Mouse (Mus musculus): ENCODE data around the gene Ap1b1. TPM values are rescaled to one million over a fixed set of nuclear protein-coding genes. Genes with fewer than 3 reads are reported as not detected.

The Ap1b1 gene
- total RNA-seq (2021): 10 to 100 TPM; 56.5 to 58.9 TPM
- long read RNA-seq, experiment 1, full-length matches to known transcripts: 5 of 39 reads
- long read RNA-seq, experiment 1, partial matches to known transcripts: 33 of 39 reads
- long read RNA-seq, experiment 1, other reads (novel, unspliced or antisense): 1 of 39 reads
- long read RNA-seq, experiment 2, full-length matches to known transcripts: 14 of 25 reads
- long read RNA-seq, experiment 2, partial matches to known transcripts: 5 of 25 reads
- long read RNA-seq, experiment 2, other reads (novel, unspliced or antisense): 6 of 25 reads

DNA sequence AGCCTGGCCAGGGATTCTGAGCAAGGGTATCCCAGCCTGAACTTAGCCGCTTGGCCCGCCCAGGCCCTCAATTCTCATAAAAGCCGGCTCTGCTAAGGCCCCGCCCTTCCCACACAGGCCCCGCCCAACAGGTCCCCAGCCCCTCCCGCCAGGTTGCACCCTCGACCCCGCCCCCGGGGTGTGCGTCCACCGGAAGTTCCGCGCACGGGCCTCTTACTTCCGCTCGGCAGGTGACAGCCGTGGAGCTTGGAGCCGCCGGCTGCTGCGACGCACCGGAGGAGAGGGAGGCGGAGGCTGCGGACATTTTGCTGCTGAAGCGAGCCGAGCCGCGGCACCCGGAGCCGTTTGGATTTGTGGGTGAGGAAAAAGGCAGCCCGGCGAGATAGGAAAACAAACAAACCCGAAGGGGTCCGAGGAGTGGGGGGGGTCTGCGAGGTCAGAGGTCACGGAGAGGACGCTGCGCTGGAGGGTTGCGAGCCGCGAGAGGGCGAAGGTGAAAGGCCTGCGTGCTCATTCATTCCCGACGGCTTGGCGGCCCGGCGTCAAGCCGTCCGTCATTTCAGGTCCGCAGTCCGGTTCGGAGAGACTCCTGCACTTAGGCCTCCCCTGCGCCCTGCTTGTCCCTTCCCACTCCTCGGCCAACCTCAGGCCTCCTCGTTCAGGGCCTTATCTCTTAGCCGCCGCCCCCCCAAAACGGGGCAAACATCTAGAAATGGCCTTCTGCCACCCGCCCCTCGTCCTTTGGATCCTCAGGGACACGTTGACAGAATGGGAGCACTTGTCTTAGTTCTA, at the start of gene Ap1b1:
TSS of gene Ap1b1 (plus strand) at position 130 of the 792 bp plus-strand sequence.
- DNase-seq: peak; percentile 97

DNA sequence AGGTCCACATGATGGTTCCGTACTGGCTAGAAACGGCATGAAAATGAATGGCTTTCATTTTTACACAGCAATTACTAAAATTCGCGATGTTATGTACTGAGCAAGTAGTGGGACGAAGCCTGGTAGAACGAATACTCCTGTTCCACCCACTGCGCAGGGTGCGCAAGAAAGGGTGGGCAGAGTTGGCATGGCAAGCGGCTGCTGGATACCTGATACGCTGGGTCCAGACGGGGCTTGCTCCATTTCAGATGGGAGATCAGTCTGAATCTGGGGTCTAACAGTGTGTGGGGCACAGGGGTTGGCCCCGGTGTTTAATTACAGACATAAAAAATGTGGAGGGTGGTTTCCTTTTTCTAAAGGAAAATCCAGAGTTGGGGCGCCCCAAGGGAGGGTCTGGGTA, 40.1 kb upstream of the Ap1b1 start:
- DNase-seq: no peak

DNA sequence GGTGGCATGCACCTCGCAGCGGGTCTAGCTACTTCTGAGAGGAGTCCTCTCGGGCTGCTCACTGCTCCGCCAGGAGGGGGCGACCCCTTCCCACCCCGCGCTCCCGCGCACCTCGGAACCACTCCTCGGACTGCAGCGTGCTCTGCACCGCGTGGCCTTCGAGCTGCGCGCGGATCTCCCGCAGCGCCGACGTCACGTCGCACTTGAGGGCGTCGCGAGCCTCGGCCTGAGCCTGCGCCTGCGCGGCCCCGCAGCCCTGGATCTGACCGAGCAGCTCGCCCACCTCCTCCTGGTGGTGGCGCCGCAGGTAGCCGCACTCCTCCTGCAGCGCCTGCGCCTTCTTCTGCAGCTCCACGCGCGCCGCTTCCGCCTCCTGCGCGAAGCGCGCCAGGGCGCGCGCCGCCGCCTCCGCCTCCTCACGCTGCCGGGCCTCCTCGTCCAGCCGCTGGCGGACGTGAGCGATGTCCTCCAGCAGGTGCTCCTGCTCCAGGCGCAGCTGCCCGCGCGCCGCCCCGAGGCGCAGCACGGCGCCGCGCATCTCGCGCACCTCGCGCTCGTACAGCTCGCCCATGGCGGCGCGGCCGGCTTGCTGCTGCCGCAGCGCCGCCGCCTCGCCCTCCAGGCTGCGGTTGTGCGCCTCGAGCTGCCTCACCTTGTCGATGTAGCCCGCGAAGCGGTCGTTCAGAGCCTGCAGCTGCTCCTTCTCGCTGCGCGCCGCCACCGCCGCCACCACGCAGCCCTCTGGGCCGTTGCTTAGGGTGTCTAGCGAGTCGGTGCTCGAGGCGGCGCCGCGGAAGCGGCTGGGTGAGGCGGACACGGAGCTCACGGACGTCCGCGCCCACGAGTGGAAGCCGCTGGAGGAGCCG, 39.4 kb upstream of the Ap1b1 start:
- peak; percentile 53 for DNase-seq

DNA sequence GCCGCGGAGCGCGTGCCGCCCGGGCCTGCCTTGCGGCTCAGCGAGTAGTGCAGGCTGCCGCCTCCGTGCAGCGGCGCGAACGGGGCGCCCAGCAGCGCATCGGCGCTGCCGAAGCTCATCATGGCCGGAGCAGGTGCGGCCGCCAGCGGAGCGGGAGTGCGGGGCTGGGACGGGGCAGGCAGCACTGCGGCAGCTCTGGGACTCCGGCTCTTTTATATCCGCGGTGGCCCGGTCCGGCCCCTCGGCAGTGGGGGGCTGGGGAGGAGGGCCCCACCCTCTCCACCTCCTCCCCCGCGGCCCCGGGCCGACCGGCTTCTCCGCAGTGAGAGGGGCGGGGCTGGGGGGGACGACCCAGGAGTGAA, 38.8 kb upstream of the Ap1b1 start, which contains the start of gene Nefh:
TSS of gene Nefh (minus strand) at position 252 of the 362 bp plus-strand sequence.
- peak; percentile 25 for DNase-seq

DNA sequence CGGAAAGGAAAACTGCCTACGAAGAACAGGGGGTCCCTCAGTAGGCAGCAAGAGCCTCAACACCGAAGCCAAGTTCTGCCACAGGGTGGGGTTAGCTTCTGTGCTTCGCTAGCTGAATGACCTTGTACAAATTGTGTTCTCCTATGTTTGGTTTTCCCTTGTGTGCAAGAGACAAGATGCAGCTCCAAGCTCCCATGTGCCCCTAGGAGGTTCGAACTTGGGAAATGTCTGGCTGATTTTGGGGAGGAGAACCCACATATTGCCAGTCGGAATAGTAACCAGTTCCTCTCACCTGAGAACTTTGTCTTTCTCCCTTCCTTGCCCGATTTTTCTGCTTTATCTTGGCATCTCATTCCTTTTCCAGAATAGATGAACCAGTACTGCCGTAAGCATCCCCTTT, 37.8 kb upstream of the Ap1b1 start:
- no peak for DNase-seq

DNA sequence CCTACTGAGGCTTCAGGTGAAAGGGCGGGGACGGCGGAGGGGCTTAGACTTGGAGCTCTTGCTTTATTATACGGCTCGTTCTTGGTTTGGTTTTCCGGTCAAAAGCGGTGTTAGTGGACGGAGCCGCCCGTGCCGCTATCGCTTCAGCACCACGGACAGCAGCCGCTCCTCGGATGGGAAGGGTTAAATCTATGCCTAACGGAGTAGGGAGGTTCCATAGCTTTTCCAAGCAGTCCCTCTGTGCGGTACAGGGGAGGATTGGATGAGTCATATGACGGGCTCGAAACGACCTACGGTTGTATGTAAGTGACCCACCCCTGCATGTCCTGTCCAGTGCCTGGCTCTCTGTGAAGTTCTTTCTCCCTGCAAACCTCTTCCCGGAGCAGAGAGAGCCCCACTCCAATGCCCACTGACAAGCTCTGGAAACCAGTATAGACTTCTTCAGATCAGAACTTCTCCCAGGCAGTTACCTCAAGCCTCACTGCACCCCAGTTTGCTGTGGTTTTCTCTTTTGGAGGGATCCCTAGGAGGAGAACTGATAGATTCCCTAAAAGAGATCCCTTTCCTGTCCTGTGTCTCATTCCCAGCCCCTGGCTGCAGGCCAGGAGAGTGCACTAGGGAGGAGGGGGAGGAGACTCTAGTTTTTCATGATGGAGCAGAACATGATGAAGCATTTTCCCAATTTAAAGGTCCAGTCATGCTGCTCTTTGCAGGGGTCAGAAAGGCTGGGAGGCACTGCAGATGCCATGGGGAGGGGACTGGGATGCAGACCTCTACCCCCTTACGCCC, 37.2 kb upstream of the Ap1b1 start:
- DNase-seq: peak; percentile 82

DNA sequence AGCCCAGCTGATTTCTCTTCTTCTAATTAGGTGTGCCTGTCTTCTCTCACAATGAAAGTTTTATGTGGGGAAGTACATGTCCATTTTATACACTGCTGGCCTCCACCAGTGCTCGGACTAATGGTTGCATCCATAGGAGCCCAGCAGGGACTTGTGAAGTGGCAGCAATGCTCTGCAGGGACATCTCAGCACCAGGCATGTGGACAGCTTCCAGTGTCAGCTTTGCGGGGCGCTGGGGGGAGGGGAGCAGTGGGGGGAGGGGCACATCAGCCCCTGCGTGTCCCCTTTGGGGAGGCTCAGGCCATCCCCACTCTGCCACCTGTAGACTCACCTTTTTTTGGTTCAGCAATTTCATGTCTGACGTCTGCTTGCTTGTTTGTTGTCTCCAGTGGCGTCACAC, 33.2 kb upstream of the Ap1b1 start:
- DNase-seq: peak; percentile 12

DNA sequence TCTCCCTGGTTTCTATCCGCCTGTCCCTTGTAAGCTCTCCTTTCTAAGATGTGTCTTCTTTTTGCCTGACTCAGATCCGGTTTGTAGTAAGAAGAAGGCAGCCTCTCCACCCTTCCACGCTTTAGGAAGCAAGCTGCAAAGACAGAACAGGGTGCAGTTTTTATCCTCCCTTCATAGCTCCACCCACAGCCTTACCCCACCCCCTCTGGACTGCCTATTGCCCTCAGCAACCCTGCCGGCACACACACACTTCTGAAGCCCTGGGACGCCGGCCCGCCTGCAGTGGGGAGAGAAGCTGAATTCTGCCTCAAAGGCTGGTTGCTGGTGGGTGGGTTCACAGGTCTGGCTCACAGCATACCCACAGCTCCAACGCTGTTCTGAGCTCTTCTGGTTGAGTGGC, 32.7 kb upstream of the Ap1b1 start:
- DNase-seq: peak; percentile 34

DNA sequence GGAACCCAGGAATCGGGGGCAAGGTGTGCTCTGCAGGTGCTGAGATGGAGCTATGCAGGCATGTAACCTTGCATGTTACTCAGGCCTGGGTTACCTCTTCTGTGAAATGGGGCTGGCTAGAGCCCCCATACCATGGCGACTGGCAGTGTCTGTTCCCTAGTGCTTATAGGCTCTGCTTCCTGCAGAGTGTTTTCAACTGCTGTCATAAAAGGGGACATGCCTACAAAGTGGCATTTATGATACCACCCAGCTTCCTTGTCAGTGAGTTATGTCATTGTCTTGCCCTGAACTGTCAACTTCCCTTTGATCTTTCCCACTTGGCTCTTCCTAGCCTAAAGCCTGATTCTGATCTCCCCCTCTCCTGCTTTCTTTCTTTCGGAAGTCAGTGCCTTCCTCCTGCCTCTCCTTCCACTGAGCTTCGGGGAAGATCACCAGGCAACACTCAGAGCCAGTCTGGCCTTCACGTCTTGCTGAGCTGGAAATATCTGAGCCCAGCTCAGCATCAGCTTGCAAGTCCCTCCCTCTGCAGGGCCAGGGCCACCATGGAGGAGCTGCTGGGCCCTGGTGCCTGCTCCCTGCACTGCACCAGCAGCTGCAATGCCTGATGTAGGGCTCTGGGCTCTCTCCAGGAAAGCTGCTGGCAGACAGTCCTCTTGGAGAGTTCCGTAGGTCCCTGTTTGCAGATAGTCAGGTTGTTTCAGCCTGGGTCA, 23.4 kb upstream of the Ap1b1 start:
- DNase-seq: peak; percentile 28

DNA sequence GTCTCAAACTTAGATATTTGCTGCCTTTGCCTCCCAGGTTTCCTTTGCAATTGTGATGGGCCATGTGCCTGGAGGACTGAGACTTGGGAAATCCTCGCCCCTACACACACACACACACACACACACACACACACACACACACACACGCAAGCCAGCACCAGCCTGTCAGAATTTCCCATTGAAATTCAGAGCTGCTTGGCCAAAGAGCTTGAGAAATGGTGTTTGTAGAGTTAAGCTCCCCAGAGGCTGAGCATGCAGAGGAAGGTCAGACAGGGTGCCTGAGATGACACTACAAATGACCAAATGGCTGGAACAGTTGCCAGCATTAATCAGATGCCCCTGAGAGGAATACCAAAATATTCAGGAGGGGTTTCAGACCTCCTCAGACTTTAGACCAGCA, 20.3 kb upstream of the Ap1b1 start:
- DNase-seq: peak; percentile 54

DNA sequence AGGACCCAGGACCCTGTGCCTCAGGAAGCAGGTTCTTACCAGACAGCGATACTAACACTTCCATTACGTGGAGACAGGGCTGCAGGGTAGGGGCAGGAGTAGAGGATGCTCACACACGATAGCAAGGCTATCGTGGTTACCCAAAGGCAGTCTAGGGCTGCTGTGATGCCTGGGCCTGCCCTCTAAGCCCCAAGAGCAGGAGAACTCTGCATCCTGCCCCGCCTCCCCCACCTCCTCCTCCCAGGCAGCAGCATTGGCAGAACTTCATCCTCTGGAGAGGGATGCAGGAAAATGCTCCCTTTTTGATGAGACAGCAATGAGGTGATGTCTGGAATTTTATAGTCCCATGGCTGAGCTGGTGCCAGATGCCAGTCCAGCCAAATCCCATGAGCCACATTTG, 19.7 kb upstream of the Ap1b1 start:
- no peak for DNase-seq

DNA sequence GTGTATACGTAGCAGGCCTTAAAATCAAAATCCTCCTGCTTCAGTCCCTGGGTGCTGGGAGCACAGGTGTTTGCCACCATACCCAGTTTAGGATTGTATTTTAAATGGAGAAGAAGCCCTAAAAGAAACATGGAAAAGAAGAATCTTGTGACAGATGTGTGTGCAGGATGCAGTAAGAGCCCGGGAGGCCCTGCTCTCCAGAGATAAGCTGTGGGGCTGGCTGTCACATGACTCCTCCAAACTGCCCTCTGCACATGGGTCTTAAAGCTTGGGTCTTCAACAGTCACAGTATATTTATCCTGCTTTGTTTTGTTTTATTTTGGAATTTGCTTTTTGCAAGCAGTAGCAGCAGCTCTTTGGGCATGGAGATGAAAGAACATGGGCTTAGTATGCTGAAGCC, 19.1 kb upstream of the Ap1b1 start:
- no peak for DNase-seq

DNA sequence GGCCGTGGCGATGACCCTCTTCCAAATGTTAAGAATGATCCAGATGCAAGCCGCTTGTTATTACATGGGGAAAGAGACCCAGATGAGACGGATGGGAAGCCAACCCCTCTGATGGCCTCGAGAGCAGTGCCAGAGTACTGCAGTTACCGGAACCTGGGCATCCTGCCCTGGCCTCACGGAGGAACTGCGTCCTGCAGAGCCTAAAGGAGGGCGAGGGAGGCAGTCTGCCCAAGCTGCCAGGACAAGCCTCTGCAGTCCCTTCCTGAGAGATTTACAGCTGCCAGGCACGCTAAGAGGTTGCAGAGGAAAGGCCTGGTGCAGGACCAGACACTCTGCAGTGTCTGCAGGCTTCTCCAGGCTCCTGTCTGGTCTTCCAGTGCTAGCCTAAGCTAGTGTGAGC, 18.2 kb upstream of the Ap1b1 start:
- peak; percentile 79 for DNase-seq

DNA sequence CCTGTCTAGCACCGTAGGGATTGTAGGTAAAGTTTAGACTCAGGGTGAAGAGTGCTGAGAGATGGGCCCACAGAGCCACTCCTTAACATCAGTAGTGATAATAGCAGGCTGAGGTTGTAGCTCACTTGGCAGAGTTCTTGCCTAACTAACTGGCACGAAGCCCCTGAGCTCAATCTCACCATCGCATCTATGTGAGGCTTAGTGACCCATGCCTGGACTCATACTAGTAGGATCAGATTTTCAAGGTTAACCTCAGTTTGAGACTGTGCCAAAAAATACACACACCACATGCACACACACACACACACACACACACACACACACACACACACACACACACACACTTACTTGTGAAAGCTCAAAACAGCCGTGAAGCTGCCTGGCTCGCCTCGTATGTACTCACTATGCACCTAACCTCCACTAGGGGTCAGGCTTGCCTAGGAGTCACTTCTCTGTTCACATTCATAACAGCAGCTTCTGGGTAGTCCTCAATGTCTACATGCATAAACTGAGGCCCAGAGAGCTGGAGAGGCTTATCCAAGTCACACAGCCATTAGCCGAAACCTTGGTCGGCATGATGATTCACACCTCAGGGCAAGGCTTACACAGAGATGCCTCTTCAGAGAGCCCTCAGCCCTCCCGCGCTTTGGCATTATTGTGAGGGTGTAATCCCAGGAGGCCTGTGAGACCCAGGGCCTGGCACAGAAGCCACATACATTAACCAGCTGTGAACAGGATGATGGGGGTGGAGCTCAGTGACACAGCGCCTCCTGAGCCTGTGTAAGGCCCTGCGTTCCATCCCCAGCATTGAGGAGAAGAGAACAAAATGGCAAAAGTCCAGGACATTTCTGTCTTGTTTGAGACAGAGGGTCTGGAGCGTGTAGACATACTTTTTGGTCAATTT, 13.4 kb upstream of the Ap1b1 start:
- peak; percentile 66 for DNase-seq

DNA sequence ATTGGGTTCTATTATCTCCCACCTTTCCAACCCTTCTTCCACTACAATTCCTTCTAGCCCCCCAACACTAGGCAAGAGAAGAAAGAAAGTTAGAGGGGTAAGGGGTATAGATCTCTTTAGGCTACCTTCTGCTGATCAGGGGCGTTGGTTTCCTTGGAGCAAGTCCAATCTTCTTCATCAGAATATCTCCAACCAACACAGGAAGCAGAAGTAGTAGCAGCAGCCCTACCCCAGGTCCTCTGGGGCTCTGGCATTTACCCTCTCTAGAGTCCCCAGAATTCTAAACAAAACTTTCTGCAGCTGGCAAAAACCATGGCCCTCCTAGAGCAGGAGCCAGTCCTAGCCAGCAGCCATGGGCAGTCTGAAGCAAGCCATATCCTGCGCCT, 12.8 kb upstream of the Ap1b1 start:
- no peak for DNase-seq

DNA sequence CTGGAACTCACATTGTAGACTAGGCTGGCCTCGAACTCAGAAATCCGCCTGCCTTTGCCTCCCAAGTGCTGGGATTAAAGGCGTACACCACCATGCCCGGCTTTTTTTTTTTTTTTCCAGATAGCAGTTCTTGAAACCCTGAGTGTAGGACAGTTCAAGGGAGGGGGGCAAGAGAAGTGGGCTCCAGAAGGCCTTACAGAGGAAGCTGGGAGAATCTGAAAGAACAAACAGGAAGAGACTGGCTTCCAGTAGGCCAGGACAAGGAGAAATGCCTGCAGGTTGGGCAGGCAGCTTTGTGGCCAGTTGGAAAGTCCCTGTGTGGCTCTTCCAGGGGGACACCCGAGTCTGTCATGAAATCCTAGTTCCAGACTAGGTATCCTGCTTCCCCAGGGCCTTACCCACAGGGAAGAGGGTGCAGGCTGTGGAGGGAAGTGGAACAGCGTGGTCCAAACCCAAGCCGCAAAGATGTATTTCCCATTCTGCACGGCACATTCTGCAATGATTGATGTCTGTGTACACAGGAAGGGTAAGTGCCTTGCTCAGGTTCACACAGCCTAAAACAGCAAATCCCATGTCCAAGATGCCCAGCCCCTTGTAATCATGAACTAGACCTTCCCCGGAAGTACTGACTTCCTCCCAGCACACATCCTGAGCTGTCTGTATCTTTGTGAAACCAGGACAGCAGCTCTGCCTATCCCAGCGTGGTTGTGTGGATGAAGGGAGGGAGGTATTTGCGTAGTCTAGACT, 12.1 kb upstream of the Ap1b1 start:
- no peak for DNase-seq

DNA sequence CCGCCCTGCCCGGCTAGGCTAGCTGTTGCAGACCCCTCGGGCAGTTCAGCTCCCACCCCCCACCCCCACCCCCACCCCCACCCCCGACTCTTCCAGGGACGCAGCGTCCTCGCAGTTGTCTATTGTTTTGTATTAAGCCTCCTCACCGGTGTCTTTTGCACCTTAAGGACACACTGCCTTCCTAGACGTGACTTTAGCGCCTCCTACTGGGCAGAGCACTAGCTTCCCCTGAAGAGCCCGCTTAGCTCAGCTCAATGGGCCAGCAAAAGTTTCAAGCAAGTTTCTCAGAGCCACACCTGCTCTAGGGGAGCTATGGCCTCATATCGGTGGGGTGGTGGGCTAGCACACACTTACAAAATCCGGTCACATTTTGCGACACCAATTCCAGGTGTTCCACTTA, 11.0 kb upstream of the Ap1b1 start:
- peak; percentile 88 for DNase-seq

DNA sequence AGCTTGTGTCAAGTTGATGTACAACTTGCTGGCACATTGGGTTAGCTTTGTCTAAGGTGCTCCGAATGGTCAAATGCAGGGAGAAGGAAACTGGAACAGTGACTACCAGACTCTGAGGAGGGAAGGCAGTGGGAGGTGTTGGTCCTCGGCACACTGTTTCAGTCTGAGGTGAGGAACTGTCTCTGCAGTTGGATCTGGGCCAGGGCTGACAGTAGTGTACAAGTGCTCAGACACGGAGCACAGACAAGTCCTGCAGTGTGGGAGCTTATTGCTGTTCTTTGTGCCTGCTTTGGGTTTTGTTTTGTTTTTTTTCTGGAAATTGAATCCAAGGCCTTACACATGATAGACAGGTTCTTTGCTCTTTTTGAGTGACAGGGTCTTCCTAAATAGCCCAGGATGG, 3.6 kb upstream of the Ap1b1 start:
- no peak for DNase-seq

DNA sequence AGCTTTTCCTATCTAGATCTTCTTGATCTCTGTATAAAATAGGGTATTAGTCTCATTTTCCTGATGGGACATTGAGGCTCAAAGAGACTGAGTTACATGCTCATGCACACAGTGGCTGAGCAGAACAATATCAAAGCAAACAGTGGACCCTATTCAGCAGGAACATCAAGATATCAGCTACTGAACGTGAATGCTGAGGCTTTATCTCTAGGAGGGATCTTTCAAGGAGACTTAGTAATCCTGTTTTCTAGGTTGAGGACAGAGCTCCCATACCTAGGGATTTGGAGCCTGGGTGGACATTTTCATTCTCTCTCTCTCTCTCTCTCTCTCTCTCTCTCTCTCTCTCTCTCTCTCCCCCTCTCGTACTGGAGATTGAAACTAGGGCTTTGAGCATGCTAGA, 3.1 kb upstream of the Ap1b1 start:
- DNase-seq: no peak

DNA sequence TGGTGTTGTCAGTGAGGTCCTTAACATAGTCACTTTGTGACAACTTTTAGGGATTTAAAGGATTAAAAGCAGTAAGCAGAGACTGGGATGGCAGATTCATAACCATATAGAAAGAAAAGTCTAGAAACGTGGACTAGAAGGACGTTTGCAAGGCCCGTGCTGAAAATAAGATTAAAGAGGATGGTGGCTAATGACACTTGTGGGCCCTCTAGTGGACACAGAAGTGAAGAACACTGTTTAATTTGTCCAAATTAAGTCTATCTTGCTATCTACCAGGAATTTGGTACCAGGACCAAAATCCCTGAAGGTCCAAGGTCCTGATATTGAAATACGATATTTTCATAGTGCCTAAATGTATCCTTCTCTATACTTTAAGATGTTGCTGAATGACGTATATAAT, 2.4 kb upstream of the Ap1b1 start:
- DNase-seq: peak; percentile 44

Measured in adrenal gland, postnatal 10 days (tissue).